Mouse (Mus musculus): Measurements from ENCODE around the gene Perp. TPM values are rescaled to one million over a fixed set of nuclear protein-coding genes. Genes with fewer than 3 reads are reported as not detected.

The Perp gene
- total RNA-seq (2021) (100 to 1,000 TPM in 1 of 2 experiments, 10 to 100 TPM in 1; 86.1 to 105 TPM), polyA plus RNA-seq (2012; rRNA removed) (137 and 153 TPM in 2 replicates)
- long read RNA-seq, transcript Perp-201 (3 exons, 1,952 nt): major isoform, 129 of 133 reads
- long read RNA-seq, partial matches to known transcripts: 4 of 133 reads
- long read RNA-seq, other reads (novel, unspliced or antisense): 0 of 133 reads

- peak; percentile 57 to 72 for DNase-seq
- Histone ChIP-seq H3K4me1 (ENCODE audit: control insufficient read depth, insufficient read depth, low read length) (peaks cover 1% of the 10 kb centered on the region; the same call in 1 of the 2 replicates), H3K27ac (peak within 1 kb of the TSS; percentile 60), H3K27me3 (ENCODE audit: control insufficient read depth, insufficient read depth, low read length) (peaks cover 4% of the 10 kb centered on the region; the same call in 1 of the 2 replicates), H3K36me3 (ENCODE audit: control insufficient read depth, insufficient read depth, low read length) (no peaks in the 10 kb centered on the region), H3K9ac (ENCODE audit: low read depth, low read length) (peak within 1 kb of the TSS; percentile 87), H3K4me3 (peak within 1 kb of the TSS; percentile 58), H3K79me2 (replicated peaks; ENCODE audit: control insufficient read depth, insufficient read depth, low read length) (no peaks in the 10 kb centered on the region)
- WGBS: 4% methylated on average over 54 of the region's 54 CpGs
- TF ChIP-seq POLR2A (IDR thresholded peaks at IDR 0.05; ENCODE audit: insufficient read depth, low read depth, low read length) (no peak), EP300 (IDR thresholded peaks at IDR 0.05; ENCODE audit: insufficient read depth, low read depth, low read length) (no peak), CTCF (IDR thresholded peaks at IDR 0.05) (no peak; the same call in 1 of the 2 replicates)
- intact Hi-C loops (cut with DNase I): loop anchor here (2.0 kb wide), 1 partner anchor 42 kb away; no protein-coding TSS in a partner anchor
Observed at GRCm38 (mm10) chr10:18844441-18845286, at the start of gene Perp. Gene Perp (plus strand): TSS chr10:18845020.

GRCm38 (mm10) chr10:18811751-18812150, 33.1 kb upstream of the Perp start:
- no peaks in the 10 kb centered on the region for H3K36me3 ChIP-seq (ENCODE audit: control insufficient read depth, insufficient read depth, low read length)
- no peak overlapping the region for H3K9ac ChIP-seq (ENCODE audit: low read depth, low read length)
- no peaks in the 10 kb centered on the region for H3K27me3 ChIP-seq (ENCODE audit: control insufficient read depth, insufficient read depth, low read length)
- no peak overlapping the region for H3K27ac ChIP-seq
- no peak overlapping the region for H3K4me3 ChIP-seq
- 59% methylated on average over 2 of the region's 2 CpGs for WGBS
- TF ChIP-seq CTCF (IDR thresholded peaks at IDR 0.05): no peak
- no peak for TF ChIP-seq EP300 (IDR thresholded peaks at IDR 0.05; ENCODE audit: insufficient read depth, low read depth, low read length)
- intact Hi-C loops (cut with DNase I): no loop called here
- no peaks in the 10 kb centered on the region for H3K4me1 ChIP-seq (ENCODE audit: control insufficient read depth, insufficient read depth, low read length)
- H3K79me2 ChIP-seq (replicated peaks; ENCODE audit: control insufficient read depth, insufficient read depth, low read length): no peaks in the 10 kb centered on the region
- DNase-seq: no peak

GRCm38 (mm10) chr10:18816560-18816959, 28.3 kb upstream of the Perp start:
- no peaks in the 10 kb centered on the region for H3K27me3 ChIP-seq (ENCODE audit: control insufficient read depth, insufficient read depth, low read length)
- H3K4me3 ChIP-seq: no peak overlapping the region
- intact Hi-C loops (cut with DNase I): no loop called here
- no peak overlapping the region for H3K27ac ChIP-seq
- no peak overlapping the region for H3K9ac ChIP-seq (ENCODE audit: low read depth, low read length)
- TF ChIP-seq CTCF (IDR thresholded peaks at IDR 0.05) (no peak), EP300 (IDR thresholded peaks at IDR 0.05; ENCODE audit: insufficient read depth, low read depth, low read length) (peak; percentile 66; the same call in 1 of the 2 replicates)
- 36% methylated on average over 5 of the region's 5 CpGs for WGBS
- peak; percentile 60 to 63 for DNase-seq
- no peaks in the 10 kb centered on the region for H3K4me1 ChIP-seq (ENCODE audit: control insufficient read depth, insufficient read depth, low read length)
- H3K36me3 ChIP-seq (ENCODE audit: control insufficient read depth, insufficient read depth, low read length): no peaks in the 10 kb centered on the region
- H3K79me2 ChIP-seq (replicated peaks; ENCODE audit: control insufficient read depth, insufficient read depth, low read length): no peaks in the 10 kb centered on the region

GRCm38 (mm10) chr10:18825143-18825542, 19.7 kb upstream of the Perp start:
- no peak for TF ChIP-seq CTCF (IDR thresholded peaks at IDR 0.05)
- no peak for TF ChIP-seq EP300 (IDR thresholded peaks at IDR 0.05; ENCODE audit: insufficient read depth, low read depth, low read length)
- TF ChIP-seq POLR2A (IDR thresholded peaks at IDR 0.05; ENCODE audit: insufficient read depth, low read depth, low read length): no peak
- Histone ChIP-seq H3K27ac (no peak overlapping the region), H3K4me1 (ENCODE audit: control insufficient read depth, insufficient read depth, low read length) (no peaks in the 10 kb centered on the region), H3K36me3 (ENCODE audit: control insufficient read depth, insufficient read depth, low read length) (no peaks in the 10 kb centered on the region), H3K4me3 (no peak overlapping the region), H3K27me3 (ENCODE audit: control insufficient read depth, insufficient read depth, low read length) (no peaks in the 10 kb centered on the region), H3K9ac (ENCODE audit: low read depth, low read length) (no peak overlapping the region), H3K79me2 (replicated peaks; ENCODE audit: control insufficient read depth, insufficient read depth, low read length) (no peaks in the 10 kb centered on the region)
- intact Hi-C loops (cut with DNase I): no loop called here
- no peak for DNase-seq

GRCm38 (mm10) chr10:18826107-18826506, 18.7 kb upstream of the Perp start:
- intact Hi-C loops (cut with DNase I): no loop called here
- H3K27ac ChIP-seq: no peak overlapping the region
- H3K9ac ChIP-seq (ENCODE audit: low read depth, low read length): no peak overlapping the region
- no peaks in the 10 kb centered on the region for H3K27me3 ChIP-seq (ENCODE audit: control insufficient read depth, insufficient read depth, low read length)
- no peaks in the 10 kb centered on the region for H3K4me1 ChIP-seq (ENCODE audit: control insufficient read depth, insufficient read depth, low read length)
- TF ChIP-seq POLR2A (IDR thresholded peaks at IDR 0.05; ENCODE audit: insufficient read depth, low read depth, low read length) (no peak), EP300 (IDR thresholded peaks at IDR 0.05; ENCODE audit: insufficient read depth, low read depth, low read length) (no peak), CTCF (IDR thresholded peaks at IDR 0.05) (no peak)
- WGBS: 76% methylated on average over 2 of the region's 2 CpGs
- H3K4me3 ChIP-seq: no peak overlapping the region
- H3K79me2 ChIP-seq (replicated peaks; ENCODE audit: control insufficient read depth, insufficient read depth, low read length): no peaks in the 10 kb centered on the region
- no peak for DNase-seq
- no peaks in the 10 kb centered on the region for H3K36me3 ChIP-seq (ENCODE audit: control insufficient read depth, insufficient read depth, low read length)

GRCm38 (mm10) chr10:18827936-18828335, 16.9 kb upstream of the Perp start:
- Histone ChIP-seq H3K27me3 (ENCODE audit: control insufficient read depth, insufficient read depth, low read length) (no peaks in the 10 kb centered on the region), H3K27ac (no peak overlapping the region), H3K9ac (ENCODE audit: low read depth, low read length) (no peak overlapping the region), H3K79me2 (replicated peaks; ENCODE audit: control insufficient read depth, insufficient read depth, low read length) (no peaks in the 10 kb centered on the region), H3K4me1 (ENCODE audit: control insufficient read depth, insufficient read depth, low read length) (no peaks in the 10 kb centered on the region), H3K4me3 (no peak overlapping the region), H3K36me3 (ENCODE audit: control insufficient read depth, insufficient read depth, low read length) (no peaks in the 10 kb centered on the region)
- intact Hi-C loops (cut with DNase I): no loop called here
- WGBS: 63% methylated on average over 2 of the region's 2 CpGs
- DNase-seq: no peak
- TF ChIP-seq EP300 (IDR thresholded peaks at IDR 0.05; ENCODE audit: insufficient read depth, low read depth, low read length): no peak
- TF ChIP-seq CTCF (IDR thresholded peaks at IDR 0.05): no peak
- no peak for TF ChIP-seq POLR2A (IDR thresholded peaks at IDR 0.05; ENCODE audit: insufficient read depth, low read depth, low read length)

All from heart, adult 2 months (tissue).